Mouse (Mus musculus): ENCODE results near the gene Sox9.

Sox9 gene

GRCm38 (mm10) chr11:112801189-112801818 is 19.3 kb downstream of the Sox9 start:
- DNase-seq (ENCODE audit: low spot score): no peak

- no peak for DNase-seq (ENCODE audit: low spot score)
Observed at GRCm38 (mm10) chr11:112807838-112808506, 25.9 kb downstream of the Sox9 start.

- DNase-seq (ENCODE audit: low spot score): no peak
Observed at GRCm38 (mm10) chr11:112810447-112811151, 28.6 kb downstream of the Sox9 start.

- DNase-seq (ENCODE audit: low spot score): no peak
Observed at GRCm38 (mm10) chr11:112811152-112811871, 29.3 kb downstream of the Sox9 start.

GRCm38 (mm10) chr11:112817829-112818650 is 36.0 kb downstream of the Sox9 start:
- no peak for DNase-seq (ENCODE audit: low spot score)

- no peak for DNase-seq (ENCODE audit: low spot score)
Observed at GRCm38 (mm10) chr11:112818651-112819270, 36.7 kb downstream of the Sox9 start.

- DNase-seq (ENCODE audit: low spot score): no peak
Observed at GRCm38 (mm10) chr11:112821536-112821935, 39.5 kb downstream of the Sox9 start.

GRCm38 (mm10) chr11:112824146-112824545 is 42.1 kb downstream of the Sox9 start:
- no peak for DNase-seq (ENCODE audit: low spot score)

- DNase-seq (ENCODE audit: low spot score): no peak
Observed at GRCm38 (mm10) chr11:112826193-112827043, 44.4 kb downstream of the Sox9 start.

GRCm38 (mm10) chr11:112827044-112827347 is 45.0 kb downstream of the Sox9 start:
- no peak for DNase-seq (ENCODE audit: low spot score)

GRCm38 (mm10) chr11:112828553-112829287 is 46.7 kb downstream of the Sox9 start:
- DNase-seq (ENCODE audit: low spot score): no peak

GRCm38 (mm10) chr11:112834245-112835005 is 52.4 kb downstream of the Sox9 start:
- no peak for DNase-seq (ENCODE audit: low spot score)

GRCm38 (mm10) chr11:112835468-112836092 is 53.6 kb downstream of the Sox9 start:
- DNase-seq (ENCODE audit: low spot score): no peak
